Mouse (Mus musculus) spleen, adult 2 months (tissue): ENCODE results near the gene Mtcl1. TPM values are rescaled to one million over a fixed set of nuclear protein-coding genes. Genes with fewer than 3 reads are reported as not detected.

Experiments used
- DNase-seq, 2 experiments: peaks; one replicate each; pipeline versions ENCODE4 v3.0.0 to v3.0.0-alpha.2; 2012 to 2021; ENCODE audit warnings: low spot score in 2 of 2, low read depth in 1 of 2
- H3K27ac ChIP-seq: fragments of 200-500 bp; 2 replicates; pipeline ENCODE4 v1.5.1; 2012; ENCODE audit warnings: low read length, inconsistent platforms; ENCODE audit not compliant: insufficient read depth
- H3K27me3 ChIP-seq: fragments of 200-500 bp; 2 replicates; pipeline ENCODE4 v1.6.1; 2012; ENCODE audit warnings: mild to moderate bottlenecking, moderate library complexity, low read length, inconsistent platforms; ENCODE audit not compliant: control insufficient read depth, insufficient read depth
- H3K36me3 ChIP-seq: fragments of 200-500 bp; 2 replicates; pipeline ENCODE4 v1.6.1; 2012; ENCODE audit warnings: mild to moderate bottlenecking, low read length, inconsistent platforms; ENCODE audit not compliant: control insufficient read depth, insufficient read depth
- H3K4me1 ChIP-seq: fragments of 200-500 bp; 2 replicates; pipeline ENCODE4 v1.6.1; 2011; ENCODE audit warnings: inconsistent platforms; ENCODE audit not compliant: control insufficient read depth, insufficient read depth, insufficient read length
- H3K4me3 ChIP-seq: fragments of 200-500 bp; 2 replicates; pipeline ENCODE4 v1.5.1; 2011; ENCODE audit warnings: mild to moderate bottlenecking, inconsistent platforms; ENCODE audit not compliant: insufficient read depth, insufficient read length; ENCODE audit errors: extremely low read depth
- CTCF ChIP-seq: fragments of 200-500 bp; IDR thresholded peaks from 2 replicates; pipeline ENCODE4 v1.5.1; 2011; ENCODE audit warnings: mild to moderate bottlenecking, inconsistent platforms; ENCODE audit not compliant: insufficient read depth, insufficient read length, insufficient replicate concordance; ENCODE audit errors: extremely low read depth
- POLR2A ChIP-seq: fragments of 200-500 bp; IDR thresholded peaks from 2 replicates; pipeline ENCODE4 v1.6.1; 2011; ENCODE audit warnings: low read depth, low read length, inconsistent platforms
- WGBS: fragments of 180-500 bp; shearing (Covaris S2); methylation state at CpG from one replicate; pipeline ENCODE4 v1.1.7; 2018; 5-methylcytosine and 5-hydroxymethylcytosine counted together
- polyA plus RNA-seq: library from polyadenylated mRNA; depleted of rRNA; stranded (reverse); fragments of >200 nt; gene quantifications from 2 replicates; pipeline ENCODE4 v1.2.3, GENCODE M21; 2012

Gene Mtcl1
- polyA plus RNA-seq, 1 experiment: 0.08 TPM

- Histone ChIP-seq H3K27me3 (no peaks in the 10 kb centered on the region), H3K36me3 (no peaks in the 10 kb centered on the region), H3K4me1 (no peaks in the 10 kb centered on the region), H3K27ac (no peak overlapping the region), H3K4me3 (no peak overlapping the region)
- no peak for DNase-seq
- 85% methylated on average over 22 of the region's 22 CpGs for WGBS
- TF ChIP-seq POLR2A (no peak), CTCF (no peak)
Observed at GRCm38 (mm10) chr17:66379900-66380857, 69.4 kb downstream of the Mtcl1 start.

GRCm38 (mm10) chr17:66379308-66379707 is 70.2 kb downstream of the Mtcl1 start:
- no peak overlapping the region for H3K4me3 ChIP-seq

GRCm38 (mm10) chr17:66378127-66378526 is 71.4 kb downstream of the Mtcl1 start:
- no peak for DNase-seq
- H3K36me3 ChIP-seq: no peaks in the 10 kb centered on the region
- no peaks in the 10 kb centered on the region for H3K4me1 ChIP-seq
- no peak overlapping the region for H3K4me3 ChIP-seq
- H3K27me3 ChIP-seq: no peaks in the 10 kb centered on the region
- WGBS: 78% methylated on average over 17 of the region's 17 CpGs
- H3K27ac ChIP-seq: no peak overlapping the region
- no peak for TF ChIP-seq CTCF
- no peak for TF ChIP-seq POLR2A

More at GRCm38 (mm10) chr17:66379308-66379707, 70.2 kb downstream of the Mtcl1 start:
- H3K36me3 ChIP-seq: no peaks in the 10 kb centered on the region
- no peaks in the 10 kb centered on the region for H3K27me3 ChIP-seq
- no peak for TF ChIP-seq CTCF
- TF ChIP-seq POLR2A: no peak
- DNase-seq: no peak
- H3K4me1 ChIP-seq: no peaks in the 10 kb centered on the region
- H3K27ac ChIP-seq: no peak overlapping the region
- 93% methylated on average over 24 of the region's 24 CpGs for WGBS

GRCm38 (mm10) chr17:66374633-66375272 is 74.8 kb downstream of the Mtcl1 start:
- no peaks in the 10 kb centered on the region for H3K4me1 ChIP-seq
- no peak overlapping the region for H3K4me3 ChIP-seq
- TF ChIP-seq POLR2A: no peak
- TF ChIP-seq CTCF: no peak
- no peaks in the 10 kb centered on the region for H3K27me3 ChIP-seq
- no peak for DNase-seq
- H3K27ac ChIP-seq: no peak overlapping the region
- 74% methylated on average over 14 of the region's 14 CpGs for WGBS
- H3K36me3 ChIP-seq: no peaks in the 10 kb centered on the region

GRCm38 (mm10) chr17:66370867-66371266 is 78.7 kb downstream of the Mtcl1 start:
- no peaks in the 10 kb centered on the region for H3K4me1 ChIP-seq
- no peak overlapping the region for H3K27ac ChIP-seq
- DNase-seq: no peak

GRCm38 (mm10) chr17:66369777-66370176 is 79.8 kb downstream of the Mtcl1 start:
- Histone ChIP-seq H3K27me3 (no peaks in the 10 kb centered on the region), H3K4me1 (no peaks in the 10 kb centered on the region), H3K4me3 (no peak overlapping the region), H3K27ac (no peak overlapping the region), H3K36me3 (no peaks in the 10 kb centered on the region)
- TF ChIP-seq CTCF (no peak), POLR2A (no peak)
- WGBS: 67% methylated on average over 6 of the region's 6 CpGs
- DNase-seq: no peak

More at GRCm38 (mm10) chr17:66370867-66371266, 78.7 kb downstream of the Mtcl1 start:
- WGBS: 85% methylated on average over 9 of the region's 9 CpGs
- TF ChIP-seq POLR2A (no peak), CTCF (no peak)
- H3K36me3 ChIP-seq: no peaks in the 10 kb centered on the region
- H3K4me3 ChIP-seq: no peak overlapping the region
- H3K27me3 ChIP-seq: no peaks in the 10 kb centered on the region

- Histone ChIP-seq H3K4me1 (no peaks in the 10 kb centered on the region), H3K4me3 (no peak overlapping the region), H3K36me3 (no peaks in the 10 kb centered on the region), H3K27ac (no peak overlapping the region), H3K27me3 (no peaks in the 10 kb centered on the region)
- no peak for DNase-seq
- 92% methylated on average over 11 of the region's 11 CpGs for WGBS
- TF ChIP-seq CTCF: no peak
- TF ChIP-seq POLR2A: no peak
Observed at GRCm38 (mm10) chr17:66368127-66368526, 81.4 kb downstream of the Mtcl1 start.
